In the genomic region with DNA sequence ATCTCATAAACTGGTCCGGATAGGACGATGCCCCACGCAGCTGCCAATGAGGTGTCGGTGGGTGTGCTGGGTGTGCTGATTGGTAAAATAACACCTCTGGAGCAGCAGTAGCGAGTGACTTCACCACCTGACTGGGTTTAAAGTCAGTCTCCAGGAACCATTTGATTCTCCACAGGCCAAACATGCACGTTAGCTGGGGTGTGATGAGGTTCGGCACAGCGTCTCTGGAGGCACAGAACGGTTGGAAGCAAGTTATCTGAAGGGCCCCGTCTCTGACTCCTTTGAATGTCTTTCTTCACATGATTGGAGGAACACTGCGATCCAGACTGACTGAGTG, we compare ENCODE assay signal across 13 mouse cellular contexts.
DNase-seq lines count a peak whose midpoint lies in the region; ATAC-seq lines count a peak whose summit lies in the region.
"Had no signal": no experiment of that assay in that cellular context is flagged by ENCODE, and none has a peak within 500 bp of the region (broad histone marks: within the 10 kb centered on the region; RNA-seq: fewer than 3 reads in every experiment).

No protein-coding gene starts in this region.

- H3K9ac ChIP-seq in forebrain, embryonic 15.5 days (replicated peaks): no peak overlapping the region
- H3K9ac ChIP-seq in liver, embryonic 11.5 days (ENCODE audit: low read depth, low read length): no peak overlapping the region
- H3K9ac ChIP-seq in limb, embryonic 11.5 days (ENCODE audit: low read length): no peak overlapping the region
- no peak overlapping the region for H3K9ac ChIP-seq in liver, embryonic 16.5 days (ENCODE audit: low read depth, low read length)
- H3K9ac ChIP-seq: hindbrain, embryonic 13.5 days had no signal

- WGBS in forebrain, embryonic 10.5 days: 83% methylated on average over 11 of the region's 11 CpGs
- 87% methylated on average over 11 of the region's 11 CpGs for WGBS in forebrain, embryonic 15.5 days
- 71% methylated on average over 11 of the region's 11 CpGs for WGBS in liver, embryonic 11.5 days
- WGBS in limb, embryonic 11.5 days: 54% methylated on average over 11 of the region's 11 CpGs
- WGBS in liver, embryonic 16.5 days (ENCODE audit: insufficient replicate concordance): 75% methylated on average over 11 of the region's 11 CpGs

- H3K27me3 ChIP-seq in forebrain, embryonic 10.5 days (ENCODE audit: poor library complexity, severe bottlenecking): peaks cover 47% of the 10 kb centered on the region
- H3K27me3 ChIP-seq in forebrain, embryonic 15.5 days: peaks cover 6% of the 10 kb centered on the region; the same call in 1 of the 2 replicates
- H3K27me3 ChIP-seq in liver, embryonic 11.5 days (replicated peaks; ENCODE audit: control insufficient read depth, insufficient read depth, low read length): no peaks in the 10 kb centered on the region
- H3K27me3 ChIP-seq in limb, embryonic 11.5 days (ENCODE audit: control insufficient read depth, insufficient read depth, low read length): no peaks in the 10 kb centered on the region
- H3K27me3 ChIP-seq in liver, embryonic 16.5 days (ENCODE audit: control insufficient read depth, insufficient read depth, low read depth, low read length): no peaks in the 10 kb centered on the region

- peaks cover 82% of the 10 kb centered on the region for H3K4me1 ChIP-seq in forebrain, embryonic 10.5 days
- H3K4me1 ChIP-seq in forebrain, embryonic 15.5 days: peaks cover 47% of the 10 kb centered on the region
- peaks cover 12% of the 10 kb centered on the region for H3K4me1 ChIP-seq in liver, embryonic 11.5 days (replicated peaks; ENCODE audit: control insufficient read depth, insufficient read depth, low read length)
- H3K4me1 ChIP-seq in limb, embryonic 11.5 days (ENCODE audit: control insufficient read depth, insufficient read depth, low read length): peaks cover 26% of the 10 kb centered on the region
- no peaks in the 10 kb centered on the region; the same call in 1 of the 2 replicates for H3K4me1 ChIP-seq in liver, embryonic 16.5 days (ENCODE audit: control insufficient read depth, low read depth, low read length)

- H3K9me3 ChIP-seq in forebrain, embryonic 10.5 days: no peaks in the 10 kb centered on the region
- H3K9me3 ChIP-seq in forebrain, embryonic 15.5 days: no peaks in the 10 kb centered on the region
- no peaks in the 10 kb centered on the region for H3K9me3 ChIP-seq in liver, embryonic 11.5 days (ENCODE audit: control insufficient read depth, low read length)
- H3K9me3 ChIP-seq in limb, embryonic 11.5 days (ENCODE audit: control insufficient read depth, low read length): no peaks in the 10 kb centered on the region
- H3K9me3 ChIP-seq in liver, embryonic 16.5 days (replicated peaks; ENCODE audit: control insufficient read depth, low read length): no peaks in the 10 kb centered on the region
- H3K9me3 ChIP-seq: hindbrain, embryonic 13.5 days had no signal

- no peak for ATAC-seq in forebrain, embryonic 15.5 days (replicated peaks)
- no peak; the same call in 1 of the 2 replicates for ATAC-seq in liver, embryonic 11.5 days (replicated peaks; ENCODE audit: low FRiP score)
- ATAC-seq in limb, embryonic 11.5 days (ENCODE audit: insufficient number of reproducible peaks, low FRiP score, low TSS enrichment, low read depth): 0 out of 2 replicates have a peak, but pooled peaks have one; percentile 60
- 0 out of 2 replicates have a peak, but pooled peaks have one; percentile 17 for ATAC-seq in liver, embryonic 16.5 days (ENCODE audit: low read depth)

- peak overlapping the region; percentile 61 for H3K27ac ChIP-seq in forebrain, embryonic 10.5 days
- H3K27ac ChIP-seq in forebrain, embryonic 15.5 days (replicated peaks): no peak overlapping the region
- H3K27ac ChIP-seq in liver, embryonic 11.5 days (ENCODE audit: low read depth, low read length): no peak overlapping the region
- H3K27ac ChIP-seq in limb, embryonic 11.5 days (replicated peaks; ENCODE audit: low read depth, low read length): peak overlapping the region; percentile 67
- H3K27ac ChIP-seq in liver, embryonic 16.5 days (ENCODE audit: low read length): no peak overlapping the region
- H3K27ac ChIP-seq: hindbrain, embryonic 13.5 days had no signal

- H3K4me3 ChIP-seq in forebrain, embryonic 10.5 days: no peak overlapping the region
- no peak overlapping the region for H3K4me3 ChIP-seq in forebrain, embryonic 15.5 days
- H3K4me3 ChIP-seq in liver, embryonic 11.5 days (ENCODE audit: low read depth, low read length): no peak overlapping the region
- no peak overlapping the region for H3K4me3 ChIP-seq in limb, embryonic 11.5 days (ENCODE audit: low read depth, low read length)
- H3K4me3 ChIP-seq in liver, embryonic 16.5 days (ENCODE audit: low read depth, low read length): no peak overlapping the region; the same call in 1 of the 2 replicates
- H3K4me3 ChIP-seq: hindbrain, embryonic 13.5 days had no signal

- DNase-seq in forebrain, embryonic 10.5 days (ENCODE audit: extremely low spot score, low spot score): no peak
- no peak for DNase-seq in liver, embryonic 11.5 days (ENCODE audit: low spot score)
- DNase-seq in liver: no peak
- no peak for DNase-seq in limb, embryonic 11.5 days (ENCODE audit: low spot score)
- DNase-seq in urinary bladder, postnatal 10 days (ENCODE audit: low spot score): no peak
- no peak for DNase-seq in layer of hippocampus, postnatal 10 days (ENCODE audit: low spot score in 2 of 2)
- DNase-seq: cerebellum, adult 11 months; cerebellum, postnatal 36 days; gastrocnemius, postnatal 25 days had no signal

- H3K36me3 ChIP-seq in forebrain, embryonic 10.5 days (replicated peaks): no peaks in the 10 kb centered on the region
- H3K36me3 ChIP-seq in forebrain, embryonic 15.5 days: no peaks in the 10 kb centered on the region
- H3K36me3 ChIP-seq in liver, embryonic 11.5 days (ENCODE audit: control insufficient read depth, insufficient read depth, low read length): no peaks in the 10 kb centered on the region
- H3K36me3 ChIP-seq in limb, embryonic 11.5 days (ENCODE audit: control insufficient read depth, insufficient read depth, low read length): no peaks in the 10 kb centered on the region
- no peaks in the 10 kb centered on the region for H3K36me3 ChIP-seq in liver, embryonic 16.5 days (ENCODE audit: control insufficient read depth, insufficient read depth)
- H3K36me3 ChIP-seq: G1E; hindbrain, embryonic 13.5 days had no signal

- H3K4me2 ChIP-seq in forebrain, embryonic 15.5 days (replicated peaks): no peak overlapping the region
- H3K4me2 ChIP-seq in liver, embryonic 11.5 days: peak overlapping the region; percentile 43; the same call in 1 of the 2 replicates
- no peak overlapping the region for H3K4me2 ChIP-seq in limb, embryonic 11.5 days (ENCODE audit: low read depth, severe bottlenecking)
- no peak overlapping the region for H3K4me2 ChIP-seq in liver, embryonic 16.5 days (ENCODE audit: low read depth, low read length)
- H3K4me2 ChIP-seq: hindbrain, embryonic 13.5 days had no signal

Comparison
In these comparisons a context has a peak if more than half of its experiments do, and no peak if none do; other contexts are left out.
1. H3K27ac ChIP-seq: peak in forebrain, embryonic 10.5 days (single experiment) and limb, embryonic 11.5 days (single experiment); none in forebrain, embryonic 15.5 days (single experiment), liver, embryonic 11.5 days (single experiment) and liver, embryonic 16.5 days (single experiment).
2. ATAC-seq: peak in limb, embryonic 11.5 days (single experiment) and liver, embryonic 16.5 days (single experiment); none in forebrain, embryonic 15.5 days (single experiment) and liver, embryonic 11.5 days (single experiment).